Mouse (Mus musculus) G1E (cell line): ENCODE data around the gene Gtf3c5. TPM values are rescaled to one million over a fixed set of nuclear protein-coding genes. Genes with fewer than 3 reads are reported as not detected.

Source experiments
- ATAC-seq: 2 replicates; pipeline ENCODE4 v1.8.0; 2016; ENCODE audit warnings: mild to moderate bottlenecking; ENCODE audit not compliant: insufficient number of reproducible peaks, poor library complexity, low FRiP score, severe bottlenecking; ENCODE audit errors: extremely low read depth
- DNase-seq: peaks from one replicate; pipeline ENCODE4 v3.0.0; 2012; ENCODE audit warnings: low spot score
- H3K27me3 ChIP-seq: 2 replicates; pipeline ENCODE4 v1.6.1; 2012; ENCODE audit warnings: mild to moderate bottlenecking, low read length, inconsistent platforms; ENCODE audit not compliant: insufficient read depth
- H3K36me3 ChIP-seq: replicated peaks from 2 replicates; pipeline ENCODE3; 2012; ENCODE audit warnings: mild to moderate bottlenecking, inconsistent platforms
- H3K4me1 ChIP-seq: 2 replicates; pipeline ENCODE4 v1.6.1; 2012; ENCODE audit warnings: low read depth, low read length, inconsistent platforms, mixed read lengths; ENCODE audit not compliant: insufficient read depth
- H3K4me3 ChIP-seq: 2 replicates; pipeline ENCODE4 v1.5.1; 2012; ENCODE audit warnings: low read depth, mild to moderate bottlenecking, inconsistent platforms, low read length, moderate library complexity, mixed read lengths
- H3K9me3 ChIP-seq: replicated peaks from 2 replicates; pipeline ENCODE4 v1.6.1; 2012; ENCODE audit warnings: inconsistent platforms
- CTCF ChIP-seq: IDR thresholded peaks from 2 replicates; pipeline ENCODE4 v1.5.1; 2012; ENCODE audit warnings: low read depth, low read length, inconsistent platforms, mixed read lengths
- GATA1 ChIP-seq: IDR thresholded peaks from 2 replicates; pipeline ENCODE4 v1.6.1; 2012; ENCODE audit warnings: borderline replicate concordance, low read length, inconsistent platforms, mixed read lengths
- GATA2 ChIP-seq: IDR thresholded peaks from 2 replicates; pipeline ENCODE4 v1.6.1; 2012; ENCODE audit warnings: low read depth, low read length, inconsistent platforms, borderline replicate concordance
- POLR2AphosphoS5 ChIP-seq: IDR thresholded peaks from 2 replicates; pipeline ENCODE4 v1.6.1; 2012; ENCODE audit warnings: low read depth, low read length, inconsistent platforms; ENCODE audit not compliant: insufficient replicate concordance
- TAL1 ChIP-seq: conservative IDR thresholded peaks from 2 replicates; pipeline ENCODE4 v1.6.1; 2012; ENCODE audit warnings: low read depth, low read length, inconsistent platforms, mixed read lengths
- polyA plus RNA-seq: library from polyadenylated mRNA; stranded (reverse); fragments of >175 nt; gene quantifications from 2 replicates; pipeline ENCODE4 v1.2.3, GENCODE M21; 2012
- total RNA-seq, 2 experiments: library from RNA; stranded (forward) in 1 of 2; stranded (reverse) in 1 of 2; fragments of 200-1000 nt in 1 of 2; fragments of >200 nt in 1 of 2; fragmentation: Nextera tagmentation in 1 of 2; gene quantifications; 2 replicates each; pipeline ENCODE4 v1.2.3; 2014 to 2017

Gene Gtf3c5
- total and polyA plus RNA-seq, 3 experiments: 19.0 to 60.2 (median 26.0) TPM

GRCm38 (mm10) chr2:28610716-28611406 lies 27.3 kb upstream of the Gtf3c5 start:
- TF ChIP-seq POLR2AphosphoS5: peak; percentile 59; the same call in 1 of the 2 replicates
- no peak for TF ChIP-seq TAL1
- Histone ChIP-seq H3K27me3 (no peaks in the 10 kb centered on the region), H3K36me3 (peaks cover 95% of the 10 kb centered on the region), H3K4me1 (peaks cover 98% of the 10 kb centered on the region), H3K9me3 (no peaks in the 10 kb centered on the region), H3K4me3 (peak overlapping the region; percentile 64; the same call in 1 of the 2 replicates)
- ATAC-seq (no peak), DNase-seq (no peak)

- no peaks in the 10 kb centered on the region for H3K9me3 ChIP-seq
- no peaks in the 10 kb centered on the region for H3K27me3 ChIP-seq
- TF ChIP-seq GATA2: no peak
- TF ChIP-seq POLR2AphosphoS5: peak; percentile 77; the same call in 1 of the 2 replicates
- peak overlapping the region; percentile 64 for H3K4me3 ChIP-seq
- peaks cover 91% of the 10 kb centered on the region for H3K4me1 ChIP-seq
- DNase-seq: no peak
- ATAC-seq: no peak
- peaks cover 85% of the 10 kb centered on the region for H3K36me3 ChIP-seq
Measured at GRCm38 (mm10) chr2:28609851-28610250, 26.3 kb upstream of the Gtf3c5 start.

DNA sequence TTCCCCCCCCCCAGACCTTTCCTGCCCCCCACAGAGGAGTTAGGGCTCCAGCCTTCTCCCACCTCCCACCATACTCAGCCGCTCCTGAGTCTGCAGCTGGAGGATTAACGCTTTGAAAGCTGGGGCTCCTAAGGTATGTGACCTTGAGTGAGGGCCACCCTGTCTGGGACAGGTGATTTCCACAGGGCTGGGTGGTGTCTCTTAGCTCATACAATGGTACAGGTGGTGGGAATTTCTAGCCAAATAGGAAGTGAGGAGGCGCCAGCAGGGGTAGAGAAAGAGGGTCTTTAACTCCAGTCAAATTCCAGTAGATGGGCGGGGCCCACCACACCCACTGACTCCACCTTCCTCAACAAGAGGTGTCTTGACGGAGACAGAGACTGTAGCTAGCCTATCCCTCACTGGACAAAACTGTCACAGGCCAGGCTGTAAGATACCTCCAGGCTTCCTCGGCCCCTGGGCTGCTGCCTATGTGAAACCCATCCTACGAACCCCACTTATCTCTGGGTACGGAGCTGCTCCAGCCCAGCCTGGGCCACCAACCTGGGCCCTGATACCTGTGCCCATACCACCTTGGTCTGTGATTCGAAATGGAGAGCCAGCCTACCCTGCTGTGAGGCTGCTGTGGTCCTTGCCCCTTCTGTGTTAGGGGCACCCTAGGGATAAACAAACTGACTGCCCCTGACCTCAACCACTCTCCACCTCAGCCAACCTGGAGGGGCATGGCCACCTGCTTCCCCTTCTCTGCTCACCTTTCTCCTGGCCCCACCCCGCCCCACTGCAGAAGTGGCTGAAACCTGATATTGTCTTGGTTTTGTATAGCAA lies 24.0 kb upstream of the Gtf3c5 start:
- Histone ChIP-seq H3K4me1 (peaks cover 85% of the 10 kb centered on the region), H3K36me3 (peaks cover 62% of the 10 kb centered on the region)

GRCm38 (mm10) chr2:28606601-28607340 lies 23.2 kb upstream of the Gtf3c5 start:
- TF ChIP-seq TAL1: no peak
- no peak for TF ChIP-seq CTCF
- TF ChIP-seq POLR2AphosphoS5: no peak; the same call in 1 of the 2 replicates
- no peak for TF ChIP-seq GATA1
- TF ChIP-seq GATA2: no peak
- Histone ChIP-seq H3K4me1 (peaks cover 85% of the 10 kb centered on the region), H3K9me3 (no peaks in the 10 kb centered on the region), H3K36me3 (peaks cover 54% of the 10 kb centered on the region), H3K27me3 (no peaks in the 10 kb centered on the region), H3K4me3 (no peak overlapping the region; the same call in 1 of the 2 replicates)
- no peak for DNase-seq
- ATAC-seq: no peak

More for the DNA sequence above, 24.0 kb upstream of the Gtf3c5 start:
- DNase-seq (no peak), ATAC-seq (0 out of 2 replicates have a peak, but pooled peaks have one; percentile 23)
- TF ChIP-seq POLR2AphosphoS5 (peak; percentile 88), GATA1 (no peak)
- no peaks in the 10 kb centered on the region for H3K9me3 ChIP-seq
- no peaks in the 10 kb centered on the region for H3K27me3 ChIP-seq
- peak overlapping the region; percentile 49; the same call in 1 of the 2 replicates for H3K4me3 ChIP-seq

DNA sequence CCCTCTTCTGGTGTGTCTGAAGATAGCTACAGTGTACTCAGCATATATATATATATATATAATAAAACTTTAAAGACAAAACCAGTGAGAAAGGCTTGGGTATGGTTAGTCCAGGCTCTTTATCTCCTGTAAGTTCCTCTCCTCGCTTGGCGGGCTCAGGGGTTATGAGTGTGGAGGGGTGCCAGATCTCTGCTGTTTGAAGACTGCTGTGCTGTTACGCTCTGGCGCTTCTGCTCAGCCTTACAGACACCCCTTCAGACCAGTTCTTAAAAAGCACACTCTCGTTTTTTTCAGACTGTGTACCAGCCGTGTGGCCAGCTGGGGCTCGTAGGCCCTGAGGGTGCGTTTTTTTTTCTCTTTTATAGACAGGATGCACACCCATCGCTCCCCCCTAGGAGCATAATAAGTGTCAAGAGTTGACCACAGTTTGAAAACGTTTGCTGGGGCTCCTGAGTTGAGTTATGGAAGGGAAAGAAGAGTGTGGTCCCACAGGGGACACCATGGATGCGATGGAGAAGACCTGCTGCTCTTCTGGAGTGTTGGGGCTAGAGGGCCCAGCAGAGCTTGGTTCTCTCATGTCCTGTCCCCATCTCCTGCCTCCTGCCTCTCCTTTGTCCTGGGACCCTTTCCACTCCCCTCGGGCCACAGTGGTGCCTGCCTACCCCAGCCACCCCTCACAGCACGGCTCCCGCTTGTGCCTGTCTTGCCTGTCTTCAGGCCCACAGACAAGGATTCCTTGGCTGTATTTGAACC lies 22.4 kb upstream of the Gtf3c5 start:
- DNase-seq (no peak), ATAC-seq (no peak)
- TF ChIP-seq POLR2AphosphoS5 (peak; percentile 81; the same call in 1 of the 2 replicates), GATA2 (no peak), CTCF (no peak)
- H3K27me3 ChIP-seq: no peaks in the 10 kb centered on the region
- H3K4me3 ChIP-seq: peak overlapping the region; percentile 33; the same call in 1 of the 2 replicates
- H3K9me3 ChIP-seq: no peaks in the 10 kb centered on the region
- H3K36me3 ChIP-seq: peaks cover 46% of the 10 kb centered on the region
- peaks cover 85% of the 10 kb centered on the region for H3K4me1 ChIP-seq

DNA sequence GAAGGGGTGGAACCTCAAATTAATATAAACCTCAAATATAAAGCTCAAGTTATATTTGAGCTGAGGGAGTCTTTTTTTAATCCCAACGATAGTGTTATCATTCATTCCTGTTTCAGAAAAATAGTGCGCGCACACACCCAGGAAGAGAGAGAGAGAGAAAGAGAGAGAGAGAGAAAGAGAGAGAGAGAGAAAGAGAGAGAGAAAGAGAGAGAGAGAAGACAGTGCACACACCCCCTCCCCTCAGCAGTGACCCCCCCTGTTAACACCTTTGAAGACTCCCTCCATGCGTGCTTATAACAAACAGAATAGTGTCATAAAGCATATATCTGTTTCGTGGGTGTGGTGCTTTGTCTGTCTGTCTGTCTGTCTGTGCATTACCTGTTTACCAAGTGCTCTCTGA lies 20.0 kb upstream of the Gtf3c5 start:
- TF ChIP-seq GATA2: no peak
- no peak for TF ChIP-seq CTCF
- TF ChIP-seq TAL1: no peak
- TF ChIP-seq GATA1: no peak
- TF ChIP-seq POLR2AphosphoS5: no peak
- Histone ChIP-seq H3K4me1 (peaks cover 85% of the 10 kb centered on the region), H3K4me3 (no peak overlapping the region), H3K9me3 (no peaks in the 10 kb centered on the region), H3K27me3 (no peaks in the 10 kb centered on the region), H3K36me3 (peaks cover 26% of the 10 kb centered on the region)
- no peak for DNase-seq
- no peak for ATAC-seq
